Mouse (Mus musculus) spleen, postnatal 4 days (tissue): ENCODE measurements around the gene Irf2.
A peak's percentile ranks its signal among the peaks of the same experiment; 100 is the strongest.
"Not testable (repeated sequence)": the region's sequence is repeated elsewhere in the genome, so short reads cannot be mapped to it uniquely, and the experiment has no call there.

Experiments used
- DNase-seq, 2 experiments: peaks; one replicate each; pipeline ENCODE4 v3.0.0; 2022; ENCODE audit warnings: low spot score in 2 of 2

Gene Irf2

DNA sequence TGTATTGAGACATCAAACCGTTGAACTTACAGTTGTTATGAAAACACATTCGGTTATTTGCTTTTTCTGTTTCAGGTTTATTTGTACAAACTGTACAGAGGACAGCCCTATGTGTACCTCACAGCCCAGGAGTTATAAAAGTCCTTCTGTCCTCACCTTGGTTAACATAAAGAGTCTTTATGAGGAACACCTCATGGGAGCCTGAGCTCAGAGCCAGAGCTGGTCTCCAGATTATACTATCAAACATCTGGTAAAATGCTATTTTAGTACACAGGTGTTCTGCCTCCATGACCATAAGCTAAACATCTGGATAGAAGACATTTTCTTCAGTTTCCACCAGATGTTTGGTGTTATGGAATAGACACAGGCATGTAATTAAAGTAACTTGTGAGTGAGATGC is 13.1 kb upstream of the Irf2 start:
- no peak for DNase-seq

DNA sequence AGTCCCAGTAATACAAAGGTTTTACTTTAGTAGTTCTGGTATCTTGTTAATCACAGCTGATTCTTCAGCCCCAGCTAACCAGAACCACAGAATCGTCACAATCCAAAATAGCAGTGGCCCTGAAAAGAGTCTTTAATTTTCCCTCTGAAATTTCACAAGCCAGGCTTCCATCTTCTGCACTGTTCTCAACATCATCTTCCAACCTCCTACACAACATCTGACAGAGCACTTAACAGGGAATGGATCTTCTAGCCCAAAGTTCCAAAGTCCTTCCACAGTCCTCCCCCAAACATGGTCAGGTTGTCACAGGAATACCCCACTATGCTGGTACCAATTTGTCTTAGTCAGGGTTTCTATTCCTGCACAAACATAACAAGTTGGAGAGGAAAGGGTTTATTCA is 9.9 kb upstream of the Irf2 start:
- not testable (repeated sequence) for DNase-seq

DNA sequence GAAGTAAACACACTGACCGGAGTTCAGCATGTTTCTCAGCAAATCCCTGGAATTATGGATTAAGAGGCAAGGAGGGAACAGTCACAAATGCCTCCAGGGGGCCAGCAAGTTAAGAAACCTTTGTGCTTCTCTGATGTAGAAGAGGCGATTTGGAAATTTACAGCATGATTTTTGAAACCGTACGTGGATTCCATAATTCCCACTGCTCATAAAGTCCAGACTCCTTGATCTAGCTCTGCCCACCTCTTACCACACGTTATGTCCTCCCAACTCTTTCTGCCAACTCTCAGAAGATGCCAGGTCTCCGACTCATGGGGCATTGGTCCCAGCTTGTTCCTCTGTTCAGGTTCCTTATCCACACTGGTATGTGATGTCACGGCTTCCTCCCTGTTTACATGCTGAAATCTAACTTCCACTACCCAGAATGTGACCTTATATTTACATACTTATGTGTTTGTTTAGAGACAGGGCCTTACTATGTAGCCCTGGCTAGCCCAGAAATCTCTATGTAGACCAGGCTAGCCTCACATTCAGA is 7.1 kb upstream of the Irf2 start:
- no peak for DNase-seq

DNA sequence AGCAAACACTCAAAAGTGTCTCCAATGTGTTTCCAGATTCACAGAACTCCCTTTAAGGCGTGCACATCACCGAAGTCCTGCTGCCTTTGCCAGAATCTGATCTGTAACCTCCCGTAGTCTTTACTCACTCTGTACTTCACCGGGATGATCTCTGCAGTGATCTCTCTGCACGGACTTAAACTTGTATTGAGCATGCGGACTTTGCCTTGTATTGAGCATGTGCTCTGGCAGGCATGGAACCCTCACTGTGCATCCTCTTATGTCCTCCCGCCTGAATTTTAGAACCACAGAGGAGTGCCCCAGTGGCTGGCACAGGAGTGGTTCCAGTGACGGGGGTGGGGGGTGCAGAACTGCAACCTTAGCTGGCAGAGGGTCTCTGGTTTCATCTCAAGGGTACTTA is 5.9 kb upstream of the Irf2 start:
- DNase-seq = no peak

DNA sequence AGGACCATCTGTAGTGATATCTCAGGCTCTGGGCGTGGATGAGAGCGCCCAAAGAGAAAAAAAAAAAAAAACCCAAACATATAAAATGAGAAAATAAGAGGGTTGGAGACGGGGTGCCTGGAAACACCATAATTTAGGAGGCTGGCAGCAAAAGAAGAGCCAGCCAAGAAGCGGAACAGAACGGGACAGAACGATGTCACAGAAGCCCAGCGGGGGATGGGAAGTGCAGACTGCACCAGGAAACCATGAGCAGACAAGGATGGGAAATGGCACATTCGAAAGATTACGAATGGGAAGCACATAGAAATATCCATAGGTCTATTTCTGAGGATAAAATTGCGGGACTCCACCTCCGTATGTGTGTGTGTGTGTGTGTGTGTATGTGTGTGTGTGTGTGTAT is 4.0 kb upstream of the Irf2 start:
- DNase-seq = no peak

DNA sequence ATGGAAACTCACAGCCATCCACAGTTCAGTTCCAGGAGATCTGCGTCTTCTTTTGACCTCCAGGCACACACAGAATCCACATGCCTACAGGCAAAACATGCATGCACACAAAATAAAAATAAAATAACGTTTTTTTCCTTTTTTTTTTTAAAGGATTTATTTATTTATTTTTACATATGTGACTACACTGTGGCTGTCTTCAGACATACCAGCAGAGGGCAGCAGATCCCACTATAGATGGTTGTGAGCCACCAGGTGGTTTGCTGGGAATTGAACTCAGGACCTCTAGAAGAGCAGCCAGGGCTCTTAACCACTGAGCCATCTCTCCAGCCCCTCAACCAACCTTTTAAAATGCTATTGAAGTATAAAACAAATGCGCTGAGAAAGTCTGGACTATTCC is 3.3 kb upstream of the Irf2 start:
- no peak for DNase-seq

DNA sequence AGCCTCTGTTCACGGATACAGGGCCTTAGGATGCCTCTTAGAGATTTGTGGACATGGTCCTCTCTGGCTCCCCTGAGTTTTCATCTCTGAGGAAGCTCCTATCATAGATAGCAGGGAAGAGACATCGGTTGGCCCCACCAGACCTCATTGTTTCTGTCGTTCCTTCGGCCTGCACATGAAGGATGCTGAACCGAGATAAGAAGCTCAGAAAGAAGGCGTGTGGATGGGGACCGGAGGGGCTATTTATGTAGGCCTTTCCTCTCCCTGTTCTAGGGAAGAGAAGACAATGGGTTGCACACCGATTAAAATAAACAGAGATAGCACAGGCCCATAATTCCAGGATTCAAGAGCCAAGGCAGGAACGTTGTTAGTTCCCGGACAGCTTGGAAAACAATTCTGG is 2.1 kb upstream of the Irf2 start:
- peak in 1 of 2 experiments; percentile 24 for DNase-seq

DNA sequence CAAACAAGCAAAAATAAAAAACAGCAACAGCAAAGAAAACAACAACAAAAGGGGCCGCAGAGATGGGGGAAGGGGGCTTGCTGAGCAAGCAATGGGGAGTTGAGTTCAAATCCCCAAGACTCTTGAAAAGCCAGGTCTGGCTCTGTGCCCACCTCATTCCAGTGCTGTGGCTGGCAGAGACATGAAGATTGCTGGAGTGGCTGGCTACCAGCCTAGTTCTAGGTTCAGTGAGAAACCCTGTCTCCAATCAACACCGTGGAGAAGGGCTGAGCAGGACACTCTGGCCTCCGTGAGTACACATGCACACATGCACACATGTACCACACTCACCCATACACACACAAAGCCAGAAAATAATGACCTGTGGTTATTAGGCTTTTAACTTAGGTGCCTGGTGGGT is 1.6 kb upstream of the Irf2 start:
- peak; percentile 41 to 73 for DNase-seq

DNA sequence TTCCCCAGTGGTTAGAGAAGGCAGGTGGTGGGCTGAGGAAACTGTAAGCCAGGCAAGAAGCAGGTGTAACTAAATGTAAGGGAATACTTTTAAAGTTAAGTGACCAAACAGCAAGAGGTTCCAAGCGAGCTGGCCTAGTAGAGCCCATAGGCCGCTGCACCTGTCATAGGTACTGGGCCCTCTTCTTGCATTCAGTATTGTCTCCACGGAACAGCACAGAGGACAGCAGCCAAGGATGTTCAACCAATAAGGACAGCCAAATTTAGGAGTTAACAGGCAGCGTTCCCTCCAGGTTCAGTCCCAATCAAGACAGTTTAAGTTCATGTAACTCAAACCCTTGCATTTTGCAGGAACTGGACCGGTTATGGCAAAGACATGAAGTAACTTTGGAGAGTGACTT is 931 bp upstream of the Irf2 start:
- DNase-seq = no peak

DNA sequence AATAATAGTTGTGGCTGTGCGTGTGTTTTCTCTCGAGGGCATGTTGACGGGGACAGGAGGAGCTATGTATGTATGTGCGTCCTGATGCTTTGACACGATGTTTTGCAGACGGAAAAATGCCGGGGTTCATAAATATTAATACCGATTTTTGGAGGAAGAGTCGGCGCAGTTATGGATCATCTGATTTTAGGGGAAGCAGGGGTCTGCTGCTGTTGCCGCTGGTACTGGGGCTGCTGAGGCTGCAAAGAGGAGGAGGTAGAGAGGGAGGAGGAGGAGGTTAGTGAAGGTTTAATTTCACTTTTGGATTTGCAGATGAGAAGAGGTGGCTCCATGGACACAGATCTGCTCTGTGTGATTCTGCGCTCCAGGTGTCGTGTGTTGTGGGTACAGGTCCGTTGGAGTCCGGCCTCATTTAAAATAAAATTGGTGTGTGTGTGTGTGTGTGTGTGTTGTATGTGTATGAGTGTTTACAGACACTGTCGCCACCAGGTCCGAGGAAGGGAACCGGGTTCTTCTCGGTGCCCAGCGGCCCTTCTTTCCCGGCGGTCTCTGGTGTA is 502 bp downstream of the Irf2 start:
- DNase-seq = peak in 1 of 2 experiments; percentile 42

DNA sequence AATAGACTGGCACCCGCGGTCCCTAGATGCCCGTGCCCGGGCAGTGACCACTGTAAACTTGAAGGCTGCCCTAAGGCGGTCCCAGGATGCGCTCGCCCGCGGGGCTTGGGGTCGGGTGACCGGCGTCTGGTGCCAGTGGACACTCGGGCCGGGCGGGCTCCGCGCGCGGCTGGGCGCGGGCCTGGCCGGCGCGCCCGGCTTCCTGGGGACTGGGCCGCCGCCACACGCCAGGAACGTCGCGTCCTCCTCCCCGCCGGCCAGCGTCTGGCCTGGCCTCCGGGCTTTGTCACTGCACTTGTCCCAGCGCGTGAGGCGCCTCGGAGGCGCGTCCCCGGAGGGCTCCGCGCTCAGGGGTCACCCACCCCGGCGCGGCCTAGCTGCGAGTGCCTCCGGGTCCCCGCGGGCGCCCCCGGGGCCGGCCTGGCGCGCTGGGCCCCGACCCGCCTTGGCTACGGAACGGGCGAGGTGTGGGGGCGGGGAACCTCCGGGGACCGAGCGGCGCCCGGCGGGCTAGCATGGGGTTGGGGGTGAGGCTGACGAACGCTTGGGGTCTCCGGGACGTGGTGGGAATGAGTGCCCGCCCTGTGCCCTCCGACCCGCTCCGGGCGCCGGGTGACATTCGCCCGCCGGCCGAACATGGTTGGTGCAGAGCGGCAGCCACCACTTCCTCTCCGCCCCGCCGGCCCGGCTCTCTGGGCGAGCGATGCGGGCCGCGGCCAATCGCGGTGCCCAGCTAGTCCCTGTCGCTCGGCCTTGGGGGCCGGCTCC is 1.2 kb downstream of the Irf2 start:
- peak; percentile 76 to 91 for DNase-seq

DNA sequence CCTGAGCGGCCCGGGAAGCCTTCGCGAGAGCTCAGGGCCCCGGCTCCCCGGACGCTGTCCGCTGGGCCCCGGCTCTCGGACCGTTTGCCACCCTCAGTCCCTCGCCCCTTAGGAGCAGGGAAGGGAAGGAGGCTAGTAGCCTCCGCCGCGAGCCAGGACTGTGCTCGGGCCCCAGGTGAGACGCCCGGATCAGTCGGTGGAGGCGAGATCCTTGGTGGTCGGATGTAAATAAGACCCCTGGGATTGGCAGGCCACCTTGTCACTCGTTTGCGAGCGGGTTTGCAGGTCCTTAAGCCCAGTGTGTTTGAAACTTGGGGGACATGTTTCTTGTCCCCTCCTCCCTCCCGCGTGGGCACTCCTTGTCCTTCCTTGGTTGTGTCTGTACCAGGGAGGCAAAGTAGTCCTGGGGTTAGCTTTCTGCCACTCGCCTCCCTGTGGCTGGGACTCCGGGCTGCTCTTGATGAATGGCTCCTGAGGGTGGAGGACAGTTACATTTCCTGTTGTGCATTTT is 1.8 kb downstream of the Irf2 start:
- DNase-seq = peak in 1 of 2 experiments; percentile 52

DNA sequence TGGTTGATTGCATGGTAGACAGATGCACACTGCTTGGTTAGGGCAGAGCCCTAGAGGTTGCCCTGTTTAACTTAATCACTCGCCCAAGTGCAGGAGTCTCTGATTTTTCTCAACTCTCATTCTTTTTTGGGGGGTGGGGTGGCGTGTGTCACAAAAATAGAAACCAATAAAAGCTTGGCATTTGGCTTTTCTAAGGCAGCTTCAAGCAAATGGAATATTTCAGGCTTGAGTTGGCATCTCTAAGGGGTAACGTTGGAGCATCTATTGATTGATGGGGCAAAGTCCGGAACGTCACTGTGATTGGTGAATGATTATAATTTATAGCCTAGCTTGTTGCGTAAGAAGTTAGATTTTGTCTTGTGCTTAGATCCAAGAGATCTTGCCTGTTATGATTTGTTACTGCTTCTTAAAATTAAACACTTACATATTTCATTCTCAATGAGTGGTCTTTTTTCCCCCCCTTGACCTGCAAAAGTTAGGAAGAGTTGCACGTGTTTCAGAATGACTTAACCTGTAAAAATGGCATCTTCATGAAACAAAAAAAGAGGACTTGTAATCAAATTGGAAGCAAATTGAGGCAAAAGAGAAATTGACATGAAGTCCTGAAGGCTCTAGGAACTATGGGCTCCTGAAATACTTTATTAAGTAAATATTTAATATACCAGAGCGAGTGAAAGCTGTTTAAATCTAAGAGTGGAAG is 2.6 kb downstream of the Irf2 start:
- DNase-seq = no peak

DNA sequence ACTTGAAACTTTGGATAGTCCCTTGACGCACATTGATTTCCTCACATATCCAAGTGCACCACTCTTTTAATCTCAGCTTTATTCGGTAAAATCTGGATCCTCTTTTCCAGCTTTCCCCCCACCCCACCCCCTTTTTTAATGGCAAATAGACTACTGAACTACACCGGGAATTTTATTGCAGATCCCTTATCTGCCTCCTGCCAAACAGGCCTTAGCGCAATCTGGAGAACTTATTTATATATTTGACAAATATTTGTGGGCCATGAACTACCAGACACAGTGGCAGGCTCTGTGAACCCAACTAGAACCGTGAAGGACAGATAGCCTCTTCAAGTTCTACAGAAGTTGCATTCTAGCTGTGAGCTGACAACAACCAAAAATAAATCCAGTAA is 3.2 kb downstream of the Irf2 start:
- DNase-seq = no peak

DNA sequence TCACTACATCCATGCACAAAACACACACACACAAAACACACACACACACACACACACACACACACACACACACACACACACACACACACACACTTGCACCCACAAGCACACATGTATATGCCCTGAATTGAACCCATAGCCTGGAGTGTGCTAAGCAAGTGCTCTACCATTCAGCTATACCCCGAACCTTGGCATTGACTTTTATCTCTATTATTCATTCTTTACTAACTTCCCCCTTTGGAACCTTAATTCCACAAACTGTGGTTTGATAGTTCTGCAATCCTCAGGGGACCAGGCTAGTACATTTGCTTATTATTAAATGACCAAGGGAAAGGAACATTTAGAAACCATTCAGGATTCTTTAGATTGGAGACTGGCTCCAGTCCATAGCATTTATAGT is 5.9 kb downstream of the Irf2 start:
- DNase-seq = no peak

DNA sequence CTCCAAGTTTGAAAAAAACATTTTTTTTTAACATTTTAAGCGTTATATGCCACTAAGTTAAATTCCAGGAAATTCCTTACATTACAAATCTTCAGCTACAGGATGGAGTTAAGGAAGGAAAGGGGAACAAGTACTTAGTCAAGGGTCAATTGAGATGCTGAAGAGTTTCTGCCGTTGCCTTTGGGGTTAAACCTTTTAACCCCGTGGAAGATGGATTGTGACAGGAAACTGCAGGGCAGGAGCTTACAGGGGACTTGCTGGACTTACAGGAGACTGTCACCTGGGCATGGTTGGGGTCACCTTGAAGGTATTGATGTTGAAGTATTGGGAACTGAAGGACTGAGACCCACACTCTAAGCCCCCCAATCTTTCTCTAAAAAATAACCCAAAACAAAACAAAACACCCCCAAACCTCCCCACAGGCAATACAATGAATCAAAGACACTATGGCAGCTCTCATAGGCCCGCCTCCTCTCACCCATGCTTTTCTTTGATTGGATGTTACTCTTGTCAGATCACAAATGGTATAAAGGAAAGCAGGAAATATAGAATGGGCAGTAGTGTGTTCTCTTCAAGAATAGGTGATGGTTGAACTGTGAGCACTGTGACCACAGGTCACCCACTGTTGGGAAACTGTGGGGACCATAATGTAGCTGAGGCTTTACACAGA is 7.9 kb downstream of the Irf2 start:
- DNase-seq = no peak

DNA sequence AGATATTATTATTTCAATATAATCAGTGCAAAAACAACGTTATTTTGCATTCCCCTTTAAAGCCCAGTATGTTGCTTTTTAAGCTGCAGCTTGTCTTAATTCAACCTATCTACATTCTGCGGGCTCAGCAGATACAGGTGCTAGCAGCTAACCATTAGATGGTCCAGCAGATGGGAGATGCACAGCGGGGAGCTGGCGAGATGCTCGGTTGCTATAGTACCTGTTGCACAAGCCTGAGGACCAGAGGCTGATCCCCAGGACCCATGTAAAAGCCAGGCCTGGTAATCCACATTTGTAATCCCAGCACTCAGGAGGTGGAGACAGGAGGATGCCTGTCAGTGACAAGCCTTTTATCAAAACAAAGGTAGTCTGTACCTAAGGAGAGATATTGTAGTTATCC is 10.5 kb downstream of the Irf2 start:
- DNase-seq = no peak

DNA sequence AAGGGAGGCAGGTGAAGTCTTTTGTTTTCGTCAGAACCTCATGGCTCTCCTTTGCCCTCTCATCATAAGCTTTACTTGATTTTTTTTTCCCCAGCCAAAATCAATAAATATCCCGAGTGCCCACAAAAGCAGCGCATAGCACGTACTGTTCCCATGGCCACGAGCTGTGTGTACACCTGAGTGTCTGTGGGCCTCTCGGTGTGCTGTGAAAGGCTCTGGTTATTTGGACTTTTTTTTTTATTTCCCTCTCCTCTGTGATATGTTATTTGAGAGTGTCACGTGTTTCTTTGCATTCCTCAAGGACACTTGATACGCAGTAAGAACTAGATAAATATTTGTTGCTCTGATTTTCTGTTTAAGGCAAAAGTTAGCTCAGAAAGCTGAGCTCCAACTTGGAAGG is 11.0 kb downstream of the Irf2 start:
- no peak for DNase-seq

DNA sequence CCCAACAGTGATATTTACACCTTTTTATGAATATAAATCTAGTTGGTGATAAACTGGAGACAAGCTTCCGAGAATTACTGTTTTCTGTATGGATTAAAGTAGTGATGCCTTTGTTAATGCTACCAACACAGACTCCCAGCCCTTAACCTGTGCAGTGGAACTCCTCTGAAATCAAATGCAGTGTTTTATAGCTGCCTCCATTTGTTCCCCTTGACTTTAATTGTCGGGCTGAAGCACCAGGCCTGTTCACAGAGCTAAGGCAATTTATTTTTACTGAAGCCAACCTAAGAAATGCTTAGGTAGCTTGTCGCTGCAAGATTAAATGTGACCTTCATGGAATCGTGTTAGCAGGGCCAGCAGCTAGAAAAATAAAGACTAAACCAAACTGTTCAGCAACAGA is 11.6 kb downstream of the Irf2 start:
- no peak for DNase-seq

DNA sequence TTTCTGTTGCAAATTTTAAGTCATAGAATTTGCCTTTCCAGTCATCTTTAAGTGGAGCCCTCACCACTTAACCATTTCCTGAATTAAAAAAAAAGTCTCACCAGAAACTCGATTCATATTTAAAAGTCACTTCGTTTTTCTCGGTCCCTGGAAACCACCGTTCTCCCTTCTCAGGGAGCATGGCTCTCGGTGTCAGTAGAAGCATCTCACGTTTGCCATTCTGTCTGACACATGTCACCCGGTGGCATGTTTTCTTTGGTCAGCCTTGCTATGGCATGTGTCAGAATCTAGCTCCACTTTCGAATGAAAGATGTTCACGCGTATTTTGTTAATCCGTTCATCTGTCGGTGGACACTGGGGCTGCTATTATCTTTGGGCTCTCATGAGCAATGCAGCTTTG is 13.5 kb downstream of the Irf2 start:
- DNase-seq = no peak

DNA sequence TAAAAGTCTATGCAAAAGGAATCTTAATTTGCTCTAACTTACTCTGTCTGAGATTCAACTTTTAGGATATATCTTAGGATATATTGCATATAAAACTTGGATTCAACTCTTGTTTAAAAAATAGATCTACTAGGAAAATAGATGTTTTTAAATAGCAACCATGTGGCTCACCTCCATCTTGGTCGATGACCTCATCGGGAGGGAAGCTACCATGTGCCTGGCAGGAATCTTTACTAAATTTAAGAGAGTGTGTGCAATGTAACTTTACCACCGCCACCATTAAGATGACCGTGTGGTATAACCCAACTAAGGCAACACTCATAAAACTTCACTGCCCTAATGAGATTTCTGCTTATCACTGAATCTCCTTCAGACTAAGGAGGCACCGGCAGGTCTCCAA is 14.8 kb downstream of the Irf2 start:
- no peak for DNase-seq

DNA sequence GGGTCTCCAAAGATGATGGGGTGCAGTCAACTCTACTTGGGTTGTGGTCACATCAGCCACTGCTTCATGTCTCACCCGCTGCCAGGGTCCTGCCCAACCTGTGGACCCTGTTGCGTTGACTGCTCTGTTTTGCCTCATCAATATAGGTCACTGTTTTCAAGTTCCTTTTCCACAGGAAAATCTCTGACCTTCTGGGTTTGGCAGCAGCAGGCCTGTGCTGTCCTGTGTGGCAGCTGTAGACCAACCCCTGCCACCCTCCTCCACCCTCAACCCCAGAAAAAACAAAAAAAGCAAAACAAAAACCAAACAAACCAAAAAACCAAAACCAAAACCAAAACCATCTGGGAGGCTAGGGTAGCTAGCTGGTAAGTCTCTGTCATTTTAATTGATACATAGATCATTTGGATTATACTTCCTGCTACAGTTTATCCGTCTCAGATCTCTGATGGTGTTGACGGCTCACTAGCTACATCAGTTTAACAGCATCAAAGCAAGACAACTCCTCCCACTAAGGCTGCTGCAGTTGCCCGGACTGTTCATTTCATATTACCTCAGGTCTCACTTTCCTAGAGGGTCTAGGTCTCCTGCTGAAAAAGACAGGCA is 16.3 kb downstream of the Irf2 start:
- DNase-seq = no peak
